ENCODE assay signal across 21 mouse cellular contexts in the genomic region with DNA sequence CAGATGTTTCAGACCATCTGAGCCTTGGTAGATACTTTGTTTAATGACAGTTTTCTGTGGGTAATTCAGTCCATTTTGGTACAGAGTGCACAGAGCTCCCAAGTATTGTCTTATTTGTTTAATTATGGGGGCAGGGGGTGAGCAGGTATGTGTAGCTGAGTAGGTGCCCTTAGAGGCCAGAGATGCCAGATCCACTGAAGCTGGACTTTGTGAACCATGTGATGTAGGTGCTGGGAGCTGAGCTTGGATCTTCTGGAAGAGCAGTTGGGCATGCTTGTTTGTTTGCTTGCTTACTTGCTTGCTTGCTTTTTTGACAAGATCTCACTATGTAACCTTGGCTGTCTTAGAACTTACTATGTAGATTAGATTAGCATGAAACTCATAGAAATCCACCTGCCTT.
"Had no signal": no experiment of that assay in that cellular context is flagged by ENCODE, and none has a peak within 500 bp of the region (broad histone marks: within the 10 kb centered on the region; RNA-seq: fewer than 3 reads in every experiment).

No protein-coding gene starts in this region.

- H3K4me3 ChIP-seq: hindbrain, embryonic 15.5 days; limb, embryonic 12.5 days; limb, embryonic 15.5 days; liver, embryonic 12.5 days; liver, embryonic 15.5 days; midbrain, embryonic 12.5 days; myocyte; neural tube, embryonic 13.5 days; stomach, embryonic 15.5 days had no signal

- H3K4me2 ChIP-seq: hindbrain, embryonic 15.5 days; limb, embryonic 12.5 days; limb, embryonic 15.5 days; liver, embryonic 12.5 days; liver, embryonic 15.5 days; midbrain, embryonic 12.5 days; neural tube, embryonic 13.5 days; stomach, embryonic 15.5 days had no signal

- H3K27ac ChIP-seq: hindbrain, embryonic 15.5 days; limb, embryonic 12.5 days; liver, embryonic 12.5 days; liver, embryonic 15.5 days; midbrain, embryonic 12.5 days; neural tube, embryonic 13.5 days had no signal

- H3K9ac ChIP-seq: hindbrain, embryonic 15.5 days; limb, embryonic 12.5 days; limb, embryonic 15.5 days; liver, embryonic 12.5 days; liver, embryonic 15.5 days; midbrain, embryonic 12.5 days; stomach, embryonic 15.5 days had no signal

- DNase-seq: left cerebral cortex, postnatal 4 days; lung, adult 2 months; lung, postnatal 14 days; lung, postnatal 4 days; retina, postnatal 1 day; right cerebral cortex, postnatal 25 days; spleen, adult 18-20 months; thymus, adult 2 months; thymus, postnatal 14 days; thymus, postnatal 4 days had no signal

- H3K9me3 ChIP-seq: hindbrain, embryonic 15.5 days; limb, embryonic 15.5 days; liver, embryonic 12.5 days; liver, embryonic 15.5 days; midbrain, embryonic 12.5 days; neural tube, embryonic 13.5 days; stomach, embryonic 15.5 days had no signal

- H3K27me3 ChIP-seq: hindbrain, embryonic 15.5 days; limb, embryonic 12.5 days; limb, embryonic 15.5 days; liver, embryonic 12.5 days; liver, embryonic 15.5 days; midbrain, embryonic 12.5 days; neural tube, embryonic 13.5 days; stomach, embryonic 15.5 days had no signal

- ATAC-seq: intestine, postnatal 0 days; liver, embryonic 12.5 days; midbrain, embryonic 16.5 days had no signal
